Mouse (Mus musculus) inflammation-experienced regulatory T-cells, adult 6 months (primary cell): ENCODE data around the gene Rps6ka4. TPM values are rescaled to one million over a fixed set of nuclear protein-coding genes. Genes with fewer than 3 reads are reported as not detected.

Experiments
- ATAC-seq: one replicate; pipeline ENCODE4 v1.8.0; 2017
- polyA plus RNA-seq, 3 experiments: library from polyadenylated mRNA; unstranded; fragments of 100-300 nt; shearing (Covaris generic); gene quantifications; one replicate each; pipeline ENCODE4 v1.2.1; 2017

Rps6ka4 gene
- polyA plus RNA-seq, 3 experiments from 2014 or later: 7.4 to 13.5 (median 8.6) TPM

GRCm38 (mm10) chr19:6851497-6851896, 11.1 kb upstream of the Rps6ka4 start:
- ATAC-seq: no peak

- ATAC-seq: no peak
Measured at GRCm38 (mm10) chr19:6849506-6850068, 9.2 kb upstream of the Rps6ka4 start.

GRCm38 (mm10) chr19:6847841-6848517, 7.5 kb upstream of the Rps6ka4 start:
- ATAC-seq: no peak

GRCm38 (mm10) chr19:6846050-6846449, 5.6 kb upstream of the Rps6ka4 start:
- ATAC-seq: no peak

- no peak for ATAC-seq
Measured at GRCm38 (mm10) chr19:6842353-6842752, 1.9 kb upstream of the Rps6ka4 start.

- ATAC-seq: peak; percentile 58
Measured at GRCm38 (mm10) chr19:6841292-6841597, 809 bp upstream of the Rps6ka4 start.

GRCm38 (mm10) chr19:6839615-6840474, 591 bp downstream of the Rps6ka4 start:
- ATAC-seq: no peak

- ATAC-seq: no peak
Measured at GRCm38 (mm10) chr19:6832363-6832762, 8.1 kb downstream of the Rps6ka4 start.

- no peak for ATAC-seq
Measured at GRCm38 (mm10) chr19:6831331-6831730, 9.1 kb downstream of the Rps6ka4 start.

- ATAC-seq: no peak
Measured at GRCm38 (mm10) chr19:6830556-6831316, 9.7 kb downstream of the Rps6ka4 start.

GRCm38 (mm10) chr19:6829870-6830555, 10.4 kb downstream of the Rps6ka4 start:
- no peak for ATAC-seq

- no peak for ATAC-seq
Measured at GRCm38 (mm10) chr19:6829069-6829468, 11.4 kb downstream of the Rps6ka4 start.

- ATAC-seq: no peak
Measured at GRCm38 (mm10) chr19:6826601-6827000, 13.8 kb downstream of the Rps6ka4 start.

GRCm38 (mm10) chr19:6825384-6825783, 15.1 kb downstream of the Rps6ka4 start:
- no peak for ATAC-seq

GRCm38 (mm10) chr19:6820538-6821195, 19.8 kb downstream of the Rps6ka4 start:
- ATAC-seq: no peak

- ATAC-seq: no peak
Measured at GRCm38 (mm10) chr19:6819143-6819827, 21.2 kb downstream of the Rps6ka4 start.

- no peak for ATAC-seq
Measured at GRCm38 (mm10) chr19:6814958-6815357, 25.5 kb downstream of the Rps6ka4 start.

GRCm38 (mm10) chr19:6814366-6814765, 26.1 kb downstream of the Rps6ka4 start:
- ATAC-seq: no peak
